Comparison of ENCODE assay signal across 14 mouse cellular contexts in the genomic region with DNA sequence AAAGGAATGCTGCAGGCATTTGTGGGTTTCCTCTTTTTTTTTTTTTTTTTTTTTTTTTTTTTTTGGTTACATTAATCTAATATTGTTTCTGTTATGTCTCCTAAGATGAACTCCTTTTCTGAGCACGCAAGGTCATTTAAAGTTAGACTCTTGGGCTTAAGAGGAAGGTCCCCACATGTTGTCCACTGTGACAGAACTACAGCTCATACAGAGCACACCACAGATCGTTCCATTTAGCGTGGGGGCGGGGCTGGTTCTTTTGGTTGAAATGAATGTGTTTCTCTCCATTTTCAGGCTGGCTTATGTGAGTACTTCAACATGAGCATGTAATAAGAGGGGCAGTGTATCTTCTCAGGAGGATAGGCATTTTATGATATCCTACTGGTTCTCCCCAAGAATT.
"Had no signal": no experiment of that assay in that cellular context is flagged by ENCODE, and none has a peak within 500 bp of the region (broad histone marks: within the 10 kb centered on the region; RNA-seq: fewer than 3 reads in every experiment).

No protein-coding gene starts in this region.

- H3K4me2 ChIP-seq: liver, embryonic 12.5 days; lung, embryonic 15.5 days; midbrain, embryonic 12.5 days had no signal

- H3K36me3 ChIP-seq: liver, embryonic 12.5 days; midbrain, embryonic 12.5 days had no signal

- H3K4me3 ChIP-seq: left cerebral cortex, adult 2 months; limb, embryonic 10.5 days; liver, embryonic 12.5 days; lung, embryonic 15.5 days; megakaryocyte, embryonic 14.5 days; midbrain, embryonic 12.5 days had no signal

- H3K27ac ChIP-seq: left cerebral cortex, adult 2 months; limb, embryonic 10.5 days; liver, embryonic 12.5 days; lung, embryonic 15.5 days; macrophage; midbrain, embryonic 12.5 days; stomach, postnatal 0 days had no signal

- H3K27me3 ChIP-seq: liver, embryonic 12.5 days; lung, embryonic 15.5 days; megakaryocyte, embryonic 14.5 days; midbrain, embryonic 12.5 days had no signal

- ATAC-seq: hindbrain, embryonic 16.5 days; inflammation-experienced regulatory T-cells, adult 6 months; liver, embryonic 12.5 days had no signal

- DNase-seq: lung, postnatal 14 days; right cerebral cortex, adult 18-20 months; right cerebral cortex, postnatal 25 days; thymus, postnatal 4 days had no signal

- H3K4me1 ChIP-seq: liver, embryonic 12.5 days; megakaryocyte, embryonic 14.5 days had no signal

- H3K9me3 ChIP-seq: limb, embryonic 10.5 days; liver, embryonic 12.5 days; lung, embryonic 15.5 days; megakaryocyte, embryonic 14.5 days; midbrain, embryonic 12.5 days had no signal

- H3K9ac ChIP-seq: liver, embryonic 12.5 days; lung, embryonic 15.5 days; midbrain, embryonic 12.5 days had no signal
